Mouse (Mus musculus) heart, embryonic 14.5 days (tissue): Measurements from ENCODE around the gene Lrfn2. TPM values are rescaled to one million over a fixed set of nuclear protein-coding genes. Genes with fewer than 3 reads are reported as not detected.

Source experiments
- ATAC-seq: fragments of 200-750 bp; cut with Nextera tagmentation; 2 replicates; pipeline ENCODE4 v1.8.0; 2017; ENCODE audit warnings: low read depth, moderate TSS enrichment; ENCODE audit not compliant: insufficient number of reproducible peaks, insufficient read depth, low FRiP score
- H3K27ac ChIP-seq, 2 experiments: fragments of 200-500 bp in 1 of 2; fragments of 300-500 bp in 1 of 2; sonication (generic) in 1 of 2; replicated peaks in 1 of 2; 2 replicates each; pipeline ENCODE4 v1.5.1; 2012 to 2014; ENCODE audit warnings: low read depth in 2 of 2, low read length in 2 of 2, control low read depth in 1 of 2, mild to moderate bottlenecking in 1 of 2, mixed read lengths in 1 of 2; ENCODE audit not compliant: control insufficient read depth in 1 of 2, insufficient read depth in 1 of 2
- H3K27me3 ChIP-seq: fragments of 300-500 bp; sonication (generic); 2 replicates; pipeline ENCODE4 v1.6.1; 2014; ENCODE audit warnings: mild to moderate bottlenecking, low read length, control low read depth; ENCODE audit not compliant: control insufficient read depth, insufficient read depth
- H3K36me3 ChIP-seq: fragments of 300-500 bp; sonication (generic); 2 replicates; pipeline ENCODE4 v1.6.1; 2014; ENCODE audit warnings: mild to moderate bottlenecking, control low read depth, low read length, mixed read lengths; ENCODE audit not compliant: control insufficient read depth, insufficient read depth
- H3K4me1 ChIP-seq, 2 experiments: fragments of 200-500 bp in 1 of 2; fragments of 300-500 bp in 1 of 2; sonication (generic) in 1 of 2; 2 replicates each; pipeline ENCODE4 v1.6.1; 2012 to 2014; ENCODE audit warnings: low read length in 2 of 2, control low read depth in 1 of 2, mixed read lengths in 1 of 2; ENCODE audit not compliant: control insufficient read depth in 2 of 2, insufficient read depth in 2 of 2
- H3K4me2 ChIP-seq: fragments of 300-500 bp; sonication (generic); 2 replicates; pipeline ENCODE4 v1.6.1; 2014; ENCODE audit warnings: mild to moderate bottlenecking, low read length
- H3K4me3 ChIP-seq, 2 experiments: fragments of 200-500 bp in 1 of 2; fragments of 300-500 bp in 1 of 2; sonication (generic) in 1 of 2; 2 replicates each; pipeline ENCODE4 v1.5.1; 2012 to 2014; ENCODE audit warnings: low read length in 2 of 2, mild to moderate bottlenecking in 2 of 2, control low read depth in 1 of 2, low read depth in 1 of 2, moderate library complexity in 1 of 2; ENCODE audit not compliant: control insufficient read depth in 1 of 2, insufficient read depth in 1 of 2
- H3K9ac ChIP-seq: fragments of 300-500 bp; sonication (generic); 2 replicates; pipeline ENCODE4 v1.6.1; 2014; ENCODE audit warnings: mild to moderate bottlenecking, low read length
- H3K9me3 ChIP-seq: fragments of 300-500 bp; sonication (generic); 2 replicates; pipeline ENCODE4 v1.6.1; 2016; ENCODE audit warnings: low read length, control low read depth; ENCODE audit not compliant: control insufficient read depth
- whole genome bisulfite sequencing: fragments of 180-500 bp; shearing (Covaris S2); extraction: QIAGEN DNeasy Blood & Tissue Kit; methylation state at CpG from one replicate; pipeline ENCODE4 v1.1.7; 2014; 5-methylcytosine and 5-hydroxymethylcytosine counted together
- polyA plus RNA-seq: library from polyadenylated mRNA; unstranded; fragments of >200 nt; fragmentation: Nextera tagmentation; extraction: Ambion mirVana; gene quantifications from 2 replicates; pipeline ENCODE4 v1.2.1, GENCODE M21; 2014

Lrfn2 gene
- polyA plus RNA-seq, 1 experiment from 2014 or later, result 0.34 TPM

DNA sequence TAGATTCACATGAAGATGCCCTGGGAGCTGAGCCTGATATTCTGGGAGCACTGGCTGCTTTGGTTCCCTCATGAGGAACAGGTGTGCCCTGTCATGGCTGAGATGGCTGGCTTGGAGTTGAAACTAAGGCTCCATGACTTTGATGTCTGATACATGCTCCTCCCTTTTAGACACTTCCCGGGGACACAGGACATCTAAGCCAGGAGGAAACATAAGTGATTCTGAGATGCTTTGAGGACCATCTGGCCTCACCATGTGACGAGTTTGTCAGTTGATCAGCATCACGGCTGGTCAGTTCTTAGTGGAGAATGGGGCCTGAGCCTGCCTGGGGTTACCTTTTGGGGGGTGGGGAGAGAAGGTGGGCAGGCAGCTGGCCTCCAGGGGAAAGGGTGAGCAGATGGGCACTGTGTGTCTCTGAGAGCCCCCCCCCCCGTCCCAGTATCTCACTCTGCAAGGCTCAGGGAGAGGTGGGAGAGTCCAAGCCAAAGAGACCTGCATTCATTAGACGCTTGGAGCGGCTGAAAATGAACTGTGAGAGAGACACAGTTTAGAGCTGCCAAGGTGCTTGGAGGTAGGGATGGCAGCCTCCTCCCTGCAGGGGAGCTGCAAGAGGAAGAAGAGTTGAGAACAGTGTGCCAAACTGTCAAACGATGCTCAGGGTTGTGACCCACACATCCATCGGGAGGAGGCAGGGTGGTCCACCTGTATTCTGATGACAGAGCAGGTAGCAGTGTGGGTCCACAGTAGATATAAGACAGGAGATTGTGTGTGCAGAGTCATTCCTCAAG lies 105.2 kb downstream of the Lrfn2 start:
- no peak for ATAC-seq
- no peak overlapping the region for H3K27ac ChIP-seq
- H3K4me2 ChIP-seq, result no peak overlapping the region
- H3K27me3 ChIP-seq, result peaks cover 21% of the 10 kb centered on the region; the same call in 1 of the 2 replicates
- H3K9ac ChIP-seq, result no peak overlapping the region
- H3K9me3 ChIP-seq, result no peaks in the 10 kb centered on the region
- no peaks in the 10 kb centered on the region for H3K4me1 ChIP-seq
- WGBS, result 61% methylated on average over 8 of the region's 8 CpGs
- no peaks in the 10 kb centered on the region for H3K36me3 ChIP-seq
- H3K4me3 ChIP-seq, result no peak overlapping the region

GRCm38 (mm10) chr17:49043806-49044640 lies 111.8 kb downstream of the Lrfn2 start:
- Histone ChIP-seq H3K4me3 (no peak overlapping the region), H3K9me3 (no peaks in the 10 kb centered on the region), H3K27ac (no peak overlapping the region), H3K36me3 (no peaks in the 10 kb centered on the region), H3K9ac (no peak overlapping the region), H3K27me3 (peaks cover 39% of the 10 kb centered on the region), H3K4me2 (no peak overlapping the region), H3K4me1 (no peaks in the 10 kb centered on the region)
- ATAC-seq, result no peak
- WGBS, result 19% methylated on average over 11 of the region's 11 CpGs

DNA sequence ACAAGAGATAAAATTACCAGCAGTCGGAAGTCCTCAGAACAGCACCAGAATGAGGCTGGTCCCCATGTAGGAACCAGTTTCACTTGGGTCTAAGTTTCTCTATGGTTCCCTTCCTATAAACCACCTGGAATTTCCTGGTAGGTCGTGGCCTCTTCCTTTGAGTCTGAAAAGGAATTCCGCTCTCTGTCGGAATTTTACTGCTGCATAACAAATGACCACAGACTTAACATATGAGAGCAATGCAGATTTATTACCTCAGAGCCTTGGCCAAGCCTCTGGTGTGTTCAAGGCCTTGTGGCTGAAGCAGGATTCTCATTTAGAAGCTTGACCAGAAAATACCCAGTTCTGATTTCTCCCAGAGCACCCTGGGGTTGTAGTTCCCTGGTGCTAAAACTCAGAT lies 115.7 kb downstream of the Lrfn2 start:
- H3K36me3 ChIP-seq, result no peaks in the 10 kb centered on the region
- ATAC-seq, result no peak
- 56% methylated on average over 4 of the region's 4 CpGs for WGBS
- H3K4me1 ChIP-seq, result no peaks in the 10 kb centered on the region
- H3K4me2 ChIP-seq, result no peak overlapping the region
- H3K27ac ChIP-seq, result no peak overlapping the region
- H3K9me3 ChIP-seq, result no peaks in the 10 kb centered on the region
- peaks cover 32% of the 10 kb centered on the region for H3K27me3 ChIP-seq
- H3K4me3 ChIP-seq, result no peak overlapping the region
- H3K9ac ChIP-seq, result no peak overlapping the region

DNA sequence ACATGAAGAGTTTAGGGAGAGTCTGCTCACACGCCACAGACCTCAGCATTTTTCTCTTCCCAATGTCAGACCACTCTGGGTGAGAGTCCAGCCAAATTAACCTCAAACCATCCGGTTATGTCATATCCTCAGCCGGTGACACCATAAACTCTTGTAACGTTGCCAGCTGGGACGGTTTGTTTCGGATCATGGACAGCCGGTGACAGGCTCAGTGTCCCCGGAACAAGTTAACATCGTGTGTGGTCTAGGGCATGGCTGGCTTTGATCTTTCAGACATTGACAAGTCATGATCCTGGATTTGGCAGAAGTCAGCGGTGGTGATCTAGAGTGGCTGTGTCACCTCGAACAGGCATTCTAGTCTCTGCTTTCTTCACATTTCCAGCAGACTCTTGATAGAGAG lies 119.1 kb downstream of the Lrfn2 start:
- no peak overlapping the region for H3K27ac ChIP-seq
- no peaks in the 10 kb centered on the region for H3K9me3 ChIP-seq
- H3K36me3 ChIP-seq, result no peaks in the 10 kb centered on the region
- H3K4me3 ChIP-seq, result no peak overlapping the region
- no peak overlapping the region for H3K4me2 ChIP-seq
- peaks cover 17% of the 10 kb centered on the region for H3K27me3 ChIP-seq
- H3K9ac ChIP-seq, result no peak overlapping the region
- 75% methylated on average over 11 of the region's 11 CpGs for WGBS
- H3K4me1 ChIP-seq, result no peaks in the 10 kb centered on the region
- no peak for ATAC-seq

DNA sequence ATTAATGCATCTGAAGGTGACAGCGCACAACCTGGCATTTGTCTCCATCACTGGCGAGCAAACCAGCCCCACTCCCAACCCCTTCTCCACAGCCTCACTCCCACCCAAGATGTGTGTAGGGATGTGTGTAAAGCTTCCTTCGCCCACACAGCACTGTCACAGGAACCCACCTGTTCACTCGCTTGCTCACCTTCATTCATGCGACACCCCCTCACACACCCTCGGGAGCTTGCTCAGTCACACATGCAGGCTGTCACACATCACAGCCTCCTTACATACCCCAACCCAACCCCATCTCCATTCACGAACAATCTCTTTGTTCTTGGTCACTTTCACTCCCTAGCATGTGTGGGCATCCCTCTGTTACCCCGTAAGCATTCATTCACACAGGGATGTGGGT lies 129.0 kb downstream of the Lrfn2 start:
- H3K4me2 ChIP-seq, result no peak overlapping the region
- no peaks in the 10 kb centered on the region for H3K4me1 ChIP-seq
- H3K36me3 ChIP-seq, result no peaks in the 10 kb centered on the region
- no peak overlapping the region for H3K9ac ChIP-seq
- H3K9me3 ChIP-seq, result no peaks in the 10 kb centered on the region
- no peak overlapping the region for H3K4me3 ChIP-seq
- H3K27me3 ChIP-seq, result peaks cover 90% of the 10 kb centered on the region
- 81% methylated on average over 8 of the region's 8 CpGs for WGBS
- ATAC-seq, result no peak
- no peak overlapping the region for H3K27ac ChIP-seq

DNA sequence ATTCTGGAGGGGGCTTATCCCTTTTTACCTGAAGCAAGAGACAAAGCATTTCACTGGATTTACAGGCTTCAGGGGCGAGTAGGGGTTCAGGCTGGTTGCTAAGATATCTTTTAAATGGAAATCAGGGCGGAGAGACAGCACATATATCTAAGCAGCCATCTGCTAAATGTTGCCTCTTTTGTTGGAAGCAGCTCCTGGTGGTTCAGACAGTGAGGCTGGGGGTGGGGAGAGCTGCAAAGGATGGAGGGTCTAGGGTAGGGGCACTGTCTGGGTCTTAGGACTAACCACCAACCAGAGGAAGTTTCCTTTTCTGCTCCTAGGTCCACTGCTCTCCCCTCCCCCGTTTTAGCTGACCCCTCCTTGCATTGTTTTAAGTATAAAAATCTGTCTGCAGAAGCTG lies 131.6 kb downstream of the Lrfn2 start:
- H3K4me3 ChIP-seq, result no peak overlapping the region
- 28% methylated on average over 3 of the region's 3 CpGs for WGBS
- H3K4me2 ChIP-seq, result no peak overlapping the region
- no peak overlapping the region for H3K27ac ChIP-seq
- no peaks in the 10 kb centered on the region for H3K4me1 ChIP-seq
- H3K36me3 ChIP-seq, result no peaks in the 10 kb centered on the region
- no peak for ATAC-seq
- no peak overlapping the region for H3K9ac ChIP-seq
- peaks cover 90% of the 10 kb centered on the region for H3K27me3 ChIP-seq
- no peaks in the 10 kb centered on the region for H3K9me3 ChIP-seq

- 74% methylated on average over 8 of the region's 8 CpGs for WGBS
- no peak overlapping the region for H3K4me2 ChIP-seq
- H3K27me3 ChIP-seq, result peaks cover 96% of the 10 kb centered on the region
- H3K9me3 ChIP-seq, result no peaks in the 10 kb centered on the region
- no peak overlapping the region for H3K9ac ChIP-seq
- ATAC-seq, result no peak
- no peak overlapping the region for H3K27ac ChIP-seq
- no peak overlapping the region for H3K4me3 ChIP-seq
- H3K36me3 ChIP-seq, result no peaks in the 10 kb centered on the region
- no peaks in the 10 kb centered on the region for H3K4me1 ChIP-seq
Measured at GRCm38 (mm10) chr17:49064526-49064925, 132.3 kb downstream of the Lrfn2 start.
